Mouse (Mus musculus) erythroblast, embryonic 14.5 days (primary cell): ENCODE measurements around the gene Ccdc157.

Experiments
- GATA1 ChIP-seq: IDR thresholded peaks from 2 replicates; pipeline ENCODE4 v1.6.1; 2012; ENCODE audit warnings: low read length, inconsistent platforms, mixed read lengths
- TAL1 ChIP-seq: IDR thresholded peaks from 3 replicates; pipeline ENCODE4 v1.6.1; 2012; ENCODE audit warnings: low read length, inconsistent platforms, mixed read lengths

GRCm38 (mm10) chr11:4207655-4208054 lies 47.6 kb upstream of the Ccdc157 start:
- TF ChIP-seq GATA1: no peak
- TF ChIP-seq TAL1: no peak
